In genomic region chr10:66817876-66818275, GRCm38 (mm10) we compare ENCODE assay signal across 9 mouse cellular contexts.
"Had no signal": no experiment of that assay in that cellular context is flagged by ENCODE, and none has a peak within 500 bp of the region (broad histone marks: within the 10 kb centered on the region; RNA-seq: fewer than 3 reads in every experiment).

No protein-coding gene starts in this region.

- ATAC-seq: lung, postnatal 0 days; midbrain, embryonic 13.5 days had no signal

- DNase-seq: kidney, adult 9 months; kidney, postnatal 36 days; liver; lung, adult 2 months; lung, postnatal 36 days; right cerebral cortex, postnatal 14 days; thymus, postnatal 14 days had no signal
